Mouse (Mus musculus): ENCODE data around the gene Rabggtb. TPM values are rescaled to one million over a fixed set of nuclear protein-coding genes. Genes with fewer than 3 reads are reported as not detected.

Rabggtb gene
- 30.3 TPM for polyA plus RNA-seq (2017; shearing (Covaris generic))

GRCm38 (mm10) chr3:153912546-153913509 lies at the start of gene Rabggtb:
Gene Rabggtb, minus strand, starts transcription at chr3:153913009.

GRCm38 (mm10) chr3:153944335-153944990 lies 31.7 kb upstream of the Rabggtb start, which contains the start of gene Acadm:
Gene Acadm, minus strand, starts transcription at chr3:153944632.

GRCm38 (mm10) chr3:153906136-153906871 lies 6.5 kb downstream of the Rabggtb start, which contains the start of gene Msh4:
Gene Msh4, minus strand, starts transcription at chr3:153906138.

Other genes with a start within 250 kb of the Rabggtb start
- 59.8 TPM for gene St6galnac3, start 187.8 kb downstream of the Rabggtb start, polyA plus RNA-seq (2017; shearing (Covaris generic))
- gene Asb17, start 68.8 kb downstream of the Rabggtb start, polyA plus RNA-seq (2017; shearing (Covaris generic)) = not detected
- 0.24 TPM for gene Msh4, start 6.9 kb downstream of the Rabggtb start, polyA plus RNA-seq (2017; shearing (Covaris generic))
- 40.1 TPM for gene Acadm, start 31.6 kb upstream of the Rabggtb start, polyA plus RNA-seq (2017; shearing (Covaris generic))
- not detected for gene Slc44a5, start 60.4 kb upstream of the Rabggtb start, polyA plus RNA-seq (2017; shearing (Covaris generic))

All from effector memory CD4-positive, alpha-beta T cell, adult 5 months (primary cell).